Mouse (Mus musculus) kidney, embryonic 15.5 days (tissue): Measurements from ENCODE around the gene Kif6. TPM values are rescaled to one million over a fixed set of nuclear protein-coding genes. Genes with fewer than 3 reads are reported as not detected.
A peak's percentile ranks its signal among the peaks of the same experiment; 100 is the strongest.

Experiments
- ATAC-seq: fragments of 200-750 bp; cut with Nextera tagmentation; replicated peaks from 2 replicates; pipeline ENCODE4 v1.8.0; 2017; ENCODE audit warnings: moderate TSS enrichment; ENCODE audit not compliant: low FRiP score
- H3K27ac ChIP-seq: fragments of 300-500 bp; sonication (generic); 2 replicates; pipeline ENCODE4 v1.5.1; 2015; ENCODE audit warnings: mild to moderate bottlenecking, inconsistent platforms
- H3K27me3 ChIP-seq: fragments of 300-500 bp; sonication (generic); 2 replicates; pipeline ENCODE4 v1.6.1; 2015; ENCODE audit warnings: inconsistent platforms
- H3K36me3 ChIP-seq: fragments of 300-500 bp; sonication (generic); 2 replicates; pipeline ENCODE4 v1.6.1; 2015; ENCODE audit warnings: inconsistent platforms
- H3K4me1 ChIP-seq: fragments of 300-500 bp; sonication (generic); 2 replicates; pipeline ENCODE4 v1.6.1; 2015; ENCODE audit warnings: inconsistent platforms
- H3K4me2 ChIP-seq: fragments of 300-500 bp; sonication (generic); 2 replicates; pipeline ENCODE4 v1.6.1; 2015; ENCODE audit warnings: moderate library complexity, mild to moderate bottlenecking, inconsistent platforms
- H3K4me3 ChIP-seq: fragments of 300-500 bp; sonication (generic); replicated peaks from 2 replicates; pipeline ENCODE4 v1.5.1; 2015; ENCODE audit warnings: mild to moderate bottlenecking, inconsistent platforms
- H3K9ac ChIP-seq: fragments of 300-500 bp; sonication (generic); 2 replicates; pipeline ENCODE4 v1.6.1; 2015; ENCODE audit warnings: mild to moderate bottlenecking, inconsistent platforms
- H3K9me3 ChIP-seq: fragments of 300-500 bp; sonication (generic); replicated peaks from 2 replicates; pipeline ENCODE4 v1.6.1; 2016; ENCODE audit warnings: inconsistent platforms
- WGBS: fragments of 180-500 bp; shearing (Covaris S2); methylation state at CpG from one replicate; pipeline ENCODE4 v1.1.7; 2015; ENCODE audit warnings: mixed read lengths; 5-methylcytosine and 5-hydroxymethylcytosine counted together
- polyA plus RNA-seq: library from polyadenylated mRNA; unstranded; fragments of >200 nt; fragmentation: Nextera tagmentation; extraction: Ambion mirVana; gene quantifications from 2 replicates; pipeline ENCODE4 v1.2.1, GENCODE M21; 2015

Kif6 gene
- 2.1 TPM in 2 replicates for polyA plus RNA-seq

DNA sequence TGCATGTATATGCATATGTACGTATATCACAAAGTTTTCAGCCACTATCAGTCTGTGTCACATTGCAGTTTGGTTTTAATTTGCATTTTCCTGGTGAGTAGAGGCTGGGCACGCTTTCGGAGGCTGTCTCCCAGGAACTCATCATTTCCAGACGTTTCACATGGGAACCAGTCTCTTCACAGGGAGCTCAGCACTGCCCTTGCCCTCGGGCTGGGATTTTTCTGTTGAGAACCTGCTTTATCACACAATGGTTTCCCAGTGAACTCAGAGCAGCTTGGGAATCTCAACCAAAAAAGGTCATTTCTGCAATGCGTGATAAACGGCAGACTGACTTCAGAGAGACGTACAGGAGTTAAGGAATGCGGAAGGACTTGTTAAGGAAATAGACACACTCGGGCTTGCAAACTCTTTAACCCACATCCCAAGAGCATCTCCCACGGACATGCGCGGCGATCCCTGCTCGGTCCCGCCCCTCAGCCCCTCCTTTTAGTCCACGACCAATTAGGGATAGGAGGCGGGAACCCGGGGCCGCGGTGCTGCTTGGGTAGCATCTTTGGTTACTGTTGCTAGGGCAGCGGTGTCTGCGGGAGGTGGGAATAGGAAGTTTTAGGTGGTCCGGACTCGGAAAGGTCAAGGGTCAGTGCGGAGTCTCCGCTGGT is at the start of gene Kif6:
Gene Kif6 (plus strand): TSS at position 560 of the 659 bp plus-strand sequence.
- Histone ChIP-seq H3K9ac (peak within 1 kb of the TSS; percentile 49), H3K4me1 (peaks cover 10% of the 10 kb centered on the region), H3K4me2 (peak within 1 kb of the TSS; percentile 96), H3K4me3 (peak within 1 kb of the TSS; percentile 71), H3K9me3 (no peaks in the 10 kb centered on the region), H3K36me3 (no peaks in the 10 kb centered on the region), H3K27me3 (no peaks in the 10 kb centered on the region), H3K27ac (peak within 1 kb of the TSS; percentile 75)
- peak; percentile 97 for ATAC-seq
- WGBS: 3% methylated on average over 27 of the region's 27 CpGs

DNA sequence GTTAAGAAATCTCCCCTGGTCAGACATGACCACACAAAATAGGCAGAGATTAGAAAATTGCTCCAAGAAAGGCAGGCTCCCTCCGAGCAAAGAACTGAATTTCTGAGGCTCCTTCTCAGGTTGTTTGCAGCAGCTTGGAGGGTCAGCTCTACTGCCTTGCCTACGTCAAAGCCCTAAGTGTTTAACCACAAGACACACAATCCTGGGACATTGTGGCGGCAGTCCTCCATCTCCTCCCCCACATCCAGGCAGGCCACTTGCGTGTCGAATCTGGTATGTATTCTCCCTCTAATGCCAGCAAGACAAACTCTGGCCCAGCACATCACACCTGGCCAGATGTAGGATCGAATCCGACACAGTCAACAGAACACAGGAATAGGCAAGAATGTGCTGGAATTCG is 46.2 kb upstream of the Kif6 start:
- ATAC-seq: no peak
- H3K27me3 ChIP-seq: peaks cover 16% of the 10 kb centered on the region; the same call in 1 of the 2 replicates
- peaks cover 8% of the 10 kb centered on the region for H3K4me1 ChIP-seq
- H3K4me3 ChIP-seq: no peak overlapping the region
- no peak overlapping the region for H3K4me2 ChIP-seq
- H3K36me3 ChIP-seq: no peaks in the 10 kb centered on the region
- H3K27ac ChIP-seq: no peak overlapping the region
- no peak overlapping the region for H3K9ac ChIP-seq
- no peaks in the 10 kb centered on the region for H3K9me3 ChIP-seq
- 61% methylated on average over 8 of the region's 8 CpGs for WGBS

DNA sequence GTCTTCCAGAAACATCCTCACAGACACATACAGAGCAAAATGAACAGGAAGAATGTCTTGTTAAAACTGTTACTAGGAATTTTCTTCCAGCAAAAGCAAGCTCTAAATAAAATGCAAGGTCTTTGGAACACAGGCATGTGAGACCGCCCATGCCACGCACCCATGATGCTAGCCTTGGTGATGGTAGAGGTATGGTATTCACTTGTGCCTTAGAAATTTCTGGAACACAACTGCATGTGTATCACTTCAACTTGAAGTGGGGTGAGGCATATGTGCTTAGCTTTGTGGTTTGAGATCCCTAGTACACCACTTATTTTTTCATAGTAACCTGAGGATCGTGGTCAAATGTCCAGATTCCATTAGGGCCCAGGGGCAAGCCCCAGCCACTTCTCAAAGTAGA is 37.6 kb upstream of the Kif6 start:
- WGBS: 93% methylated on average over 3 of the region's 3 CpGs
- no peak overlapping the region for H3K27ac ChIP-seq
- H3K9me3 ChIP-seq: no peaks in the 10 kb centered on the region
- no peak for ATAC-seq
- no peak overlapping the region for H3K4me2 ChIP-seq
- no peak overlapping the region for H3K9ac ChIP-seq
- H3K4me1 ChIP-seq: peaks cover under 1% of the 10 kb centered on the region; the same call in 1 of the 2 replicates
- no peaks in the 10 kb centered on the region for H3K36me3 ChIP-seq
- H3K27me3 ChIP-seq: no peaks in the 10 kb centered on the region
- no peak overlapping the region for H3K4me3 ChIP-seq

DNA sequence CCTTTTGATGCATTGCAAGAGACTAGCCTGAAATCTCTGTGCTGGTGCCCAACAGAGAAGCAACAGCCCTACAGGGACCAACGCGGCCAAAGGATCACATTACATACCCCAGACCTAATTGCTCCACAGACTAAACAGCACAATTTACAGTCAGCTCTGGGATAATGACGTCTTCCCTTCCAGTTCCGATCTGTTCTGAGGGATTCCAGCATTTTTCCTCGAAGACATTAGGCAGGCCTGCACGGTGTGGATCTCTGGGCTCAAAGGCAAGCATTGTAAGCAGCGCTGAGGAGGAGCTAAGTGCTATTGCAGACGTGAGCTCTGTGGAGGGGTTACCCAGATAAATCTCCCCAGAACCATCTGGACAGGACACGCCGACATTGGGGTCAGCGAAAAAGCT is 32.5 kb upstream of the Kif6 start:
- ATAC-seq: peak; percentile 46; the same call in 1 of the 2 replicates
- no peak overlapping the region for H3K4me3 ChIP-seq
- H3K9ac ChIP-seq: no peak overlapping the region
- H3K4me1 ChIP-seq: peaks cover 5% of the 10 kb centered on the region
- H3K27me3 ChIP-seq: no peaks in the 10 kb centered on the region
- 12% methylated on average over 11 of the region's 11 CpGs for WGBS
- H3K36me3 ChIP-seq: no peaks in the 10 kb centered on the region
- no peak overlapping the region; the same call in 1 of the 2 replicates for H3K27ac ChIP-seq
- no peak overlapping the region for H3K4me2 ChIP-seq
- no peaks in the 10 kb centered on the region for H3K9me3 ChIP-seq

DNA sequence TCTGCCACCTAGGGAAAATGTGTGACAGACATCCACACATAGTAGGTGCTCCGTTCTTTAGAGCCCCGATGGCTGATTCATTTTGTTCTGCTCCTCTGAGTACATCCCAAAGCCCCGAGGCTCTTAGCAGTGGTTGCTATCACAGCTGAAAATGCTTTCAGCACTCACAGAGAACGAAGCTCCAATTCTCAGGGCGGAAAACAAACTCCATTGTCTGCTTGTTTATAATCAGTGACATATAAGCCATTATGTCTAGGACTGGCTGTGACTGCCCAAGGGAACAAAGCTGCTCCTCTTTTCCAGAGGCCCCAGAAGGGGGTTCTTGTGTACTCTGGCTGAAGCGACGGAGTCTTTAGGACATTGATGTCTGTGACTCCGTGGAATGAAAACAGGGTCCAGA is 24.9 kb upstream of the Kif6 start:
- no peak for ATAC-seq
- WGBS: 56% methylated on average over 8 of the region's 8 CpGs
- Histone ChIP-seq H3K4me3 (no peak overlapping the region), H3K4me1 (0 out of 2 replicates have a peak, but pooled peaks cover 7% of the 10 kb centered on the region), H3K27me3 (no peaks in the 10 kb centered on the region), H3K4me2 (no peak overlapping the region), H3K27ac (no peak overlapping the region), H3K9me3 (no peaks in the 10 kb centered on the region), H3K9ac (no peak overlapping the region), H3K36me3 (no peaks in the 10 kb centered on the region)

DNA sequence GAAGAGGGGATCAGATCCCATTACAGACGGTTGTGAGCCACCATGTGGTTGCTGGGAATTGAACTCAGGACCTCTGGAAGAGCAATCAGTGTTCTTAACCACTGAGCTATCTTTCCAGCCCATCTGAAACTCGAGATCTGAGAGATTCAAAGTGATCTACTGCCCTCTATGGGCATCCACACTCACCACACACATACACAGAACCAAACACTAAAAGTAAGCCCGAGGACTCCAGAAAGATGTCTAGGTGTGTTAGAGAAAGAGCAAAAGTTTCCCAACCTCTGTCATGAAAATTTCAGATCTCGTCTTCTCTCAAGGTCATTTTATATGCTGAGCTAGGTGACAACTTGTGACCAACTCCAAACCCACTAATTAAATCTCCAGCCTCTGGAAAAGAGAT is 9.5 kb upstream of the Kif6 start:
- H3K4me1 ChIP-seq: no peaks in the 10 kb centered on the region
- no peak overlapping the region for H3K4me3 ChIP-seq
- H3K27ac ChIP-seq: no peak overlapping the region
- H3K9me3 ChIP-seq: no peaks in the 10 kb centered on the region; the same call in none of the 2 replicates
- H3K4me2 ChIP-seq: no peak overlapping the region
- peaks cover 5% of the 10 kb centered on the region; the same call in 1 of the 2 replicates for H3K27me3 ChIP-seq
- WGBS: 81% methylated on average over 4 of the region's 4 CpGs
- H3K36me3 ChIP-seq: no peaks in the 10 kb centered on the region
- ATAC-seq: no peak
- H3K9ac ChIP-seq: no peak overlapping the region

DNA sequence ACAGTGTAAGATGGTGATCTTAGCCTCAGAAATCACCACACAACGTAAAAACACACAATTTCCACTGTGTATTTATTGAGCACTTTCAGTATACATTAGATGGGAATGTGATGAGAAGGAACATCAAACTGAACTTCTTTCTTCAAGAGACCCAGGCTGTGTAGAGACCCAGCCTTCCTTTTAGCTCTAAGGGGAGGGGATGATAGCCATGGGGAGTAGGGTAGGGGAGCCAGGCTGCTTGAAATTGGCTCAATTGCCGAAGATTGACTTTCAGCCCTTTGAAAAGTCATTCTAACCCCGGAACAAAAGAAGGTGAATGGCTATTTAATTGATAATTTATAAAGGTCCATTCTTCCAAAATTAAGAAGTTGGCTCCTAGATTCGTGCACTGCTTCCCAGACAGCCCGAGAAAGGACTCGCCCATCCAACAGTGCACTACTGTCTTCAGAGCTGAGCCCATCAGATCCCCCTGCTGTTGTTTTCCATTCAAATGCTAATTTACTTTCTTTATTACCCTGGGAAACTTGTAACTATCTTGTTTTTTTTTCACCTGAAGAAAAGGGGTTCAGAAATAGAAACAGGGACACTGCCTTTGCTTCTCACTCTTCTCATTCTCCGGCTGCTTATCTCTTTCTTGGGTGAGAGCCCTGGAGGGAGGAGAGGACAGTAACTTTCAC is 7.4 kb upstream of the Kif6 start:
- Histone ChIP-seq H3K4me1 (no peaks in the 10 kb centered on the region), H3K9me3 (no peaks in the 10 kb centered on the region; the same call in 1 of the 2 replicates), H3K36me3 (no peaks in the 10 kb centered on the region), H3K27ac (no peak overlapping the region), H3K27me3 (peaks cover 5% of the 10 kb centered on the region; the same call in 1 of the 2 replicates), H3K4me3 (no peak overlapping the region), H3K4me2 (no peak overlapping the region), H3K9ac (no peak overlapping the region)
- no peak for ATAC-seq
- 57% methylated on average over 7 of the region's 7 CpGs for WGBS

DNA sequence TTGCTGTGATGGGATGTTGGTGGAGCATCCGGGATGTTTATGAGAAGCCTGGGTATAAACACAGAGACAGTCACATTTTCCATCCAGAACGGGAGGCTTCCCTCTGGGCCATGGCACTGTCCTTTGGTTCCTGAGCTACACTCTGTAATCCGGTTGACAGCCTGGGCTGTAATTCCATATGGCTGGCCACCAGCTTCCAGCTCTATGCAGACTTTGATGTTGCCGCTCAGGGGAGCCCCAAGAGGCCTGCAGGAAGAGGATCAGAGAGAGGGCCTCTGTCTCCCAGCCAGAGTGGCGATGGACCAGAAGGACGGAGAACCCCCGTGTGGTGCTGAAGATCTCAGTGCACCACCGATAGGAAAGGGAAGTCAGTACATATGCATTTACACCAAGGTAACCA is 4.6 kb upstream of the Kif6 start:
- H3K9me3 ChIP-seq: no peaks in the 10 kb centered on the region; the same call in 1 of the 2 replicates
- H3K9ac ChIP-seq: no peak overlapping the region
- 29% methylated on average over 8 of the region's 8 CpGs for WGBS
- no peak overlapping the region for H3K27ac ChIP-seq
- no peak overlapping the region for H3K4me2 ChIP-seq
- H3K36me3 ChIP-seq: no peaks in the 10 kb centered on the region
- ATAC-seq: no peak
- H3K27me3 ChIP-seq: peaks cover 5% of the 10 kb centered on the region; the same call in 1 of the 2 replicates
- no peak overlapping the region for H3K4me3 ChIP-seq
- H3K4me1 ChIP-seq: peaks cover 5% of the 10 kb centered on the region

DNA sequence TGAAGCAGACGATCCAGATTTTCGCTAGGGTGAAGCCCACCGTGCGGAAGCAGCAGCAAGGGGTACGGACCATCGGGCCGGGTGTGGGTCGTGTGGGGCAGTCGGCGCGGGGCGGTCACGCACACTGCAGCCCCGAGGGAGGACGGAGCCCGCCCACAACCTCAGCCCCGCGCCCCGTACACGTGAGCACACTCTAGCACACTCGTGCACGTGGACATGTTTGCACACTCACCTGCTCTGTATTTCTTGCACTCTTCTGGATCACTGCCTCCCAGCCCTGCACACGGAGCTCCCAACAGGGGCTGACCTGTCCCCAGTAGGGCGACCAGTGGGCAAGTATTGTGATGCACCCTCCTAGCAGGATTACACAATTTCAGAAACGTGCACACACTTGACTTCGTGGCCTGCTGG is 310 bp downstream of the Kif6 start:
- Histone ChIP-seq H3K9me3 (no peaks in the 10 kb centered on the region), H3K4me3 (peak overlapping the region; percentile 71), H3K4me1 (peaks cover 10% of the 10 kb centered on the region), H3K9ac (peak overlapping the region; percentile 49; the same call in 1 of the 2 replicates), H3K27me3 (no peaks in the 10 kb centered on the region), H3K4me2 (peak overlapping the region; percentile 96), H3K36me3 (no peaks in the 10 kb centered on the region), H3K27ac (no peak overlapping the region)
- ATAC-seq: peak; percentile 84
- 2% methylated on average over 26 of the region's 26 CpGs for WGBS

DNA sequence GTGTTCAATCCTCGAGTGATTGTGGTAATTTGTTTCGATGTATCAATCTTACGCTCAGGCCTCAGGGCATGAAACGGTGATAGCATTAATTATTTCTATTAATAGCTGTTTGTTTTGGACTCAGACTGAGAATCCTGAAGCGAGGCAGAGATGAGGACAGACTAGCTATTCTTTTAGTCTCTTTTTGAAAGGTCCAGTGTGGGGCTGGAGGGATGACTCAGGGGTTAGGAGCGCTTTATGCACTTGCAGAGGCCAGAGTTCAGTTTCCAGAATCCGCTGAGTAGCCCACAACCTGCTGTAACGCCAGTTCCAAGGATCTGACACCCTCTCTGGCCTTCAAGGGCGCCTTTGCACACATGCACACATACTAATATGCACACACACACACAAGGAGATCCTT is 9.6 kb downstream of the Kif6 start:
- ATAC-seq: no peak
- WGBS: 61% methylated on average over 9 of the region's 9 CpGs

DNA sequence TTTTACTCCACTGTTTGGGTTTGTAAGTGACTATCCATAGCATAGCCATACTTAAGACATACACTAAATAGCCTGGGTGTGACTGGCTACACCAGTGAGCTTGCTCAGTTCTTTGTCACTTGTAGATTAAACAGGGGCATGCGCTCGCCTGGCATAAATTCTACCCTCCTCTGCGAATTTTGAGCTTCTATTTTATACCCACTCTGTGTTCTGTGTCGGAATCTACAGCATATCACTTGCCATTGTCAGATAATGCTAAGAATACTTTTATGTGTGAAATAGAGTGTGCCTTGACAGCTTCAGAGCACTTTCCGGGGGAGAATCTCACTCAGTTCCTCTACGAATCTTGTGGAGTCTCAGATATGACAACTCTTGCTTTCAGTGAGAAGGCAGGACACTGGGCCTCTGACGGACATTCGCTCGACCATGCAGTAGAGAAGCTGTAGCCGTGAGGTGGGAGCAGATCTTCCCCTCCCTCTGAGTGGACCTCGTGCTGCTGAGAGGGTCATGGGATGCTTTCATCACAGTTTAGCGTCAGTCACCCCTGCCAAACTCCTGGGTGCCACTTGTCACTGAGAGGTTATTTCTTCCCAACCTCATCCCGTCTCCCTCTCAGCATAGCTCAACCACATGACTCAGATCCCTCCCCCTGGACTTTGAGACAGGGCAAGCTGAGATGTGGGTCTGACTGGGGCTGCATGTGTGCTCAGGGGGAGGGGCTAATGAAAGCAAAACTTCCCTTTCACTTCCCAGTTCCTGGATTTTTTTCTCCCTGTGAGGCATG is 12.3 kb downstream of the Kif6 start:
- WGBS: 60% methylated on average over 13 of the region's 13 CpGs
- Histone ChIP-seq H3K36me3 (no peaks in the 10 kb centered on the region), H3K9me3 (no peaks in the 10 kb centered on the region)

More for the DNA sequence above, 9.6 kb downstream of the Kif6 start:
- Histone ChIP-seq H3K4me1 (0 out of 2 replicates have a peak, but pooled peaks cover 4% of the 10 kb centered on the region), H3K27me3 (no peaks in the 10 kb centered on the region), H3K9me3 (no peaks in the 10 kb centered on the region), H3K4me3 (no peak overlapping the region), H3K27ac (no peak overlapping the region), H3K36me3 (no peaks in the 10 kb centered on the region), H3K4me2 (no peak overlapping the region), H3K9ac (no peak overlapping the region)

DNA sequence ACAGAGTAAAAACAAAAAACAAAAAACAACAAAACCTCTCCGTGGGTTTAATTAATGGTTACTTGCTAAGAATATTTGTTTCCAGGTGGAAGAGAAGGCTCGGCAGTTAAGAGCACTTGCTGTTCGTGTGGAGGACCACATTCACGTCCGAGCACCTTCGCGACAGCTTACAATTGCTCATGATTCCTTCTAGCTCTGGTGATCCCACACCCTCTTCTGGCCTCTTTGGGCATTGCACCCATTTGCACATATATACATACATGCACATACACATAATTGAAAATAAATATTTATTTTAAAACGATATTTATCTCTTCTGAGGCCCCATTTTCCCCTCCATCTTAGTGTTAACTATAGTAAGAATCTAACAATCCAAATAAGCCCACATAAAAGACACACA is 13.9 kb downstream of the Kif6 start:
- H3K27me3 ChIP-seq: no peaks in the 10 kb centered on the region
- no peaks in the 10 kb centered on the region for H3K9me3 ChIP-seq
- no peak overlapping the region for H3K4me2 ChIP-seq
- H3K9ac ChIP-seq: no peak overlapping the region
- WGBS: 94% methylated on average over 8 of the region's 8 CpGs
- 0 out of 2 replicates have a peak, but pooled peaks cover 4% of the 10 kb centered on the region for H3K4me1 ChIP-seq
- ATAC-seq: no peak
- H3K4me3 ChIP-seq: no peak overlapping the region
- no peaks in the 10 kb centered on the region for H3K36me3 ChIP-seq
- H3K27ac ChIP-seq: no peak overlapping the region

More for the DNA sequence above, 12.3 kb downstream of the Kif6 start:
- no peak overlapping the region for H3K4me3 ChIP-seq
- H3K9ac ChIP-seq: no peak overlapping the region
- peak; percentile 88 for ATAC-seq
- no peak overlapping the region for H3K27ac ChIP-seq
- no peak overlapping the region for H3K4me2 ChIP-seq
- no peaks in the 10 kb centered on the region for H3K27me3 ChIP-seq
- 0 out of 2 replicates have a peak, but pooled peaks cover 4% of the 10 kb centered on the region for H3K4me1 ChIP-seq
